Mouse (Mus musculus): ENCODE measurements around the gene Cyp2b9. TPM values are rescaled to one million over a fixed set of nuclear protein-coding genes. Genes with fewer than 3 reads are reported as not detected.
"Not testable (repeated sequence)": the region's sequence is repeated elsewhere in the genome, so short reads cannot be mapped to it uniquely, and the experiment has no call there.

The Cyp2b9 gene
- polyA plus RNA-seq (2021), result not detected

GRCm38 (mm10) chr7:26173111-26173510 lies at the start of gene Cyp2b9:
TSS of gene Cyp2b9 (plus strand) at chr7:26173411.
- in situ Hi-C loops (cut with MboI; ENCODE audit: low pct_unique_long_range_greater_than_20kb); H3K27me3 ChIP-seq; CTCF ChIA-PET; POLR2A ChIA-PET; DNase-seq (ENCODE audit: low read depth, low spot score); ATAC-seq: not testable (repeated sequence)

- in situ Hi-C loops (cut with MboI; ENCODE audit: low pct_unique_long_range_greater_than_20kb); H3K27me3 ChIP-seq; CTCF ChIA-PET; ATAC-seq; POLR2A ChIA-PET; DNase-seq (ENCODE audit: low read depth, low spot score): not testable (repeated sequence)
Observed at GRCm38 (mm10) chr7:26139623-26140022, 33.6 kb upstream of the Cyp2b9 start.

- H3K27me3 ChIP-seq; ATAC-seq; in situ Hi-C loops (cut with MboI; ENCODE audit: low pct_unique_long_range_greater_than_20kb); DNase-seq (ENCODE audit: low read depth, low spot score); POLR2A ChIA-PET; CTCF ChIA-PET: not testable (repeated sequence)
Observed at GRCm38 (mm10) chr7:26143657-26144056, 29.6 kb upstream of the Cyp2b9 start.

GRCm38 (mm10) chr7:26168765-26169536 lies 4.3 kb upstream of the Cyp2b9 start:
- in situ Hi-C loops (cut with MboI; ENCODE audit: low pct_unique_long_range_greater_than_20kb); POLR2A ChIA-PET; DNase-seq (ENCODE audit: low read depth, low spot score); ATAC-seq; CTCF ChIA-PET; H3K27me3 ChIP-seq: not testable (repeated sequence)

GRCm38 (mm10) chr7:26201083-26201482 lies 27.9 kb downstream of the Cyp2b9 start:
- ChIA-PET POLR2A (no interaction called here), CTCF (no interaction called here)
- peak; percentile 35 for TF ChIP-seq CTCF (IDR thresholded peaks at IDR 0.05)
- in situ Hi-C loops (cut with MboI; ENCODE audit: low pct_unique_long_range_greater_than_20kb), result no loop called here
- ATAC-seq (no peak), DNase-seq (ENCODE audit: low read depth, low spot score) (no peak)
- no peaks in the 10 kb centered on the region for H3K27me3 ChIP-seq

GRCm38 (mm10) chr7:26260034-26260433 lies 86.8 kb downstream of the Cyp2b9 start, which contains the start of gene Vmn1r184:
TSS of gene Vmn1r184 (plus strand) at chr7:26260334.
- POLR2A ChIA-PET; ATAC-seq; H3K27me3 ChIP-seq; CTCF ChIA-PET; DNase-seq (ENCODE audit: low read depth, low spot score): not testable (repeated sequence)
- in situ Hi-C loops (cut with MboI; ENCODE audit: low pct_unique_long_range_greater_than_20kb), result loop anchor here (5.0 kb wide), 1 partner anchor 357 kb away; the partner anchor contains the start of gene Vmn1r185

Other genes starting within 250 kb of the Cyp2b9 start
- not detected for gene Cyp2b13, start 111.9 kb upstream of the Cyp2b9 start, polyA plus RNA-seq (2021)
- not detected for gene Vmn1r184, start 86.9 kb downstream of the Cyp2b9 start, polyA plus RNA-seq (2021)
- not detected for gene Cyp2a4, start 133.8 kb downstream of the Cyp2b9 start, polyA plus RNA-seq (2021)
- not detected for gene Nlrp9c, start 230.3 kb downstream of the Cyp2b9 start, polyA plus RNA-seq (2021)